Comparison of ENCODE assay signal across 8 mouse cellular contexts in the genomic region with DNA sequence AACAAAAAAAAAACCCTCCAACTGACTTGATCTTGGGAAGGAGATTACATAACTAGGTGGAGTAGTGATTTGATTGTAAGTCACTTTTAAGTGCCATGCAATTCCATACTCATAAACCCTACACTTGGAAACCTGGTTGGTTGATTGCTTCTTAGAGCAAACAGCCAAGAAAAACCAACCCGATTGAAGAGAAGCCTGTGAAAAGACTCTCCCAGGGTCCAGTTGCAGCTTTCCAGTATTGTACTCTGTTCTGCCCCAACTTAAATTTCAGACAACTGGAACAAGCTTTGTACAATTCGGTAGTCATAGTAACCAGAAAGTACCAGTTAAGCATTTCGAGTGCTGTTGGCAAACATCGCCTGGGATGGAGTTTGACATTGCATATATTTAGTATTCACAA. TPM values are rescaled to one million over a fixed set of nuclear protein-coding genes. Genes with fewer than 3 reads are reported as not detected.
DNase-seq lines count a peak whose midpoint lies in the region; ATAC-seq and TF ChIP-seq lines count a peak whose summit lies in the region.

No protein-coding gene starts in this region.

- H3ac ChIP-seq in C2C12 (ENCODE audit: control insufficient read depth, insufficient read length, low read depth) = peak overlapping the region; percentile 88

- no peak for TF ChIP-seq EP300 in liver, embryonic 14.5 days (IDR thresholded peaks at IDR 0.05; ENCODE audit: low read depth)

- 44% methylated on average over 4 of the region's 4 CpGs for WGBS in forebrain, embryonic 10.5 days
- WGBS in liver, embryonic 14.5 days (ENCODE audit: insufficient replicate concordance) = 33% methylated on average over 4 of the region's 4 CpGs
- 22% methylated on average over 4 of the region's 4 CpGs for WGBS in stomach, embryonic 16.5 days

- H3K27me3 ChIP-seq in erythroblast, embryonic 14.5 days (ENCODE audit: control insufficient read depth) = peaks cover 2% of the 10 kb centered on the region
- H3K27me3 ChIP-seq in C2C12 (ENCODE audit: control insufficient read depth, insufficient read depth, insufficient read length) = no peaks in the 10 kb centered on the region
- no peaks in the 10 kb centered on the region for H3K27me3 ChIP-seq in forebrain, embryonic 10.5 days (ENCODE audit: poor library complexity, severe bottlenecking)
- no peaks in the 10 kb centered on the region for H3K27me3 ChIP-seq in liver, embryonic 14.5 days (ENCODE audit: control insufficient read depth, insufficient read depth, low read length)
- no peaks in the 10 kb centered on the region for H3K27me3 ChIP-seq in stomach, embryonic 16.5 days (ENCODE audit: control insufficient read depth, insufficient read depth, low read length)

- TF ChIP-seq CTCF in C2C12 (IDR thresholded peaks at IDR 0.05; ENCODE audit: control insufficient read depth, insufficient read depth, insufficient read length) = no peak
- TF ChIP-seq CTCF in liver, embryonic 14.5 days (IDR thresholded peaks at IDR 0.05; ENCODE audit: low read depth) = no peak

- intact Hi-C loops in gastrocnemius, postnatal 36 days (cut with DNase I) = no loop called here

- DNase-seq in forebrain, embryonic 10.5 days (ENCODE audit: extremely low spot score, low spot score) = no peak
- no peak for DNase-seq in liver, embryonic 14.5 days (ENCODE audit: low read depth in 3 of 3, low spot score in 3 of 3)
- DNase-seq in adrenal gland, postnatal 10 days = no peak
- DNase-seq in gastrocnemius, postnatal 36 days = no peak

- H3K27ac ChIP-seq in forebrain, embryonic 10.5 days = peak overlapping the region; percentile 97
- H3K27ac ChIP-seq in liver, embryonic 14.5 days = peak overlapping the region; percentile 69
- peak overlapping the region; percentile 87 for H3K27ac ChIP-seq in stomach, embryonic 16.5 days (ENCODE audit: low read length)

- no peaks in the 10 kb centered on the region for H3K9me3 ChIP-seq in erythroblast, embryonic 14.5 days (ENCODE audit: control insufficient read depth, low read length)
- no peaks in the 10 kb centered on the region for H3K9me3 ChIP-seq in forebrain, embryonic 10.5 days
- no peaks in the 10 kb centered on the region for H3K9me3 ChIP-seq in liver, embryonic 14.5 days (ENCODE audit: control insufficient read depth, low read length)
- H3K9me3 ChIP-seq in stomach, embryonic 16.5 days (replicated peaks; ENCODE audit: control insufficient read depth, low read length) = no peaks in the 10 kb centered on the region

- peaks cover 24% of the 10 kb centered on the region for H3K36me3 ChIP-seq in erythroblast, embryonic 14.5 days (ENCODE audit: control insufficient read depth)
- H3K36me3 ChIP-seq in C2C12 (ENCODE audit: control insufficient read depth, insufficient read depth) = peaks cover 23% of the 10 kb centered on the region
- peaks cover 24% of the 10 kb centered on the region for H3K36me3 ChIP-seq in forebrain, embryonic 10.5 days (replicated peaks)
- H3K36me3 ChIP-seq in liver, embryonic 14.5 days (replicated peaks; ENCODE audit: control insufficient read depth, insufficient read depth, low read depth) = peaks cover 15% of the 10 kb centered on the region
- peaks cover 13% of the 10 kb centered on the region for H3K36me3 ChIP-seq in stomach, embryonic 16.5 days (ENCODE audit: control insufficient read depth, insufficient read depth, low read length)

- H3K79me2 ChIP-seq in C2C12 (ENCODE audit: control insufficient read depth, insufficient read depth) = peaks cover 50% of the 10 kb centered on the region

- H3K4me2 ChIP-seq in liver, embryonic 14.5 days (ENCODE audit: low read depth) = peak overlapping the region; percentile 87
- peak overlapping the region; percentile 90 for H3K4me2 ChIP-seq in stomach, embryonic 16.5 days (ENCODE audit: low read depth, low read length)

- H3K9ac ChIP-seq in liver, embryonic 14.5 days (replicated peaks) = peak overlapping the region; percentile 98
- H3K9ac ChIP-seq in stomach, embryonic 16.5 days (ENCODE audit: low read length) = peak overlapping the region; percentile 98

- H3K79me3 ChIP-seq in C2C12 (ENCODE audit: low read depth) = peaks cover 38% of the 10 kb centered on the region

- no peak for ATAC-seq in erythroblast, adult 5-6 weeks (replicated peaks; ENCODE audit: low FRiP score, poor library complexity, severe bottlenecking)
- ATAC-seq in liver, embryonic 14.5 days (ENCODE audit: insufficient read depth) = no peak
- no peak for ATAC-seq in stomach, embryonic 16.5 days (ENCODE audit: insufficient read depth, low FRiP score)

- H3K4me1 ChIP-seq in erythroblast, embryonic 14.5 days (ENCODE audit: control insufficient read depth) = peaks cover 25% of the 10 kb centered on the region
- H3K4me1 ChIP-seq in forebrain, embryonic 10.5 days = peaks cover 15% of the 10 kb centered on the region
- H3K4me1 ChIP-seq in liver, embryonic 14.5 days (replicated peaks; ENCODE audit: control insufficient read depth in 2 of 2, insufficient read depth in 2 of 2, low read length in 1 of 2) = peaks cover 9% of the 10 kb centered on the region in 2 experiments
- H3K4me1 ChIP-seq in stomach, embryonic 16.5 days (ENCODE audit: control insufficient read depth, insufficient read depth, low read length) = peaks cover 10% of the 10 kb centered on the region

- peak overlapping the region; percentile 98 for H3K4me3 ChIP-seq in erythroblast, embryonic 14.5 days (replicated peaks)
- peak overlapping the region; percentile 84 for H3K4me3 ChIP-seq in C2C12 (ENCODE audit: insufficient read depth, poor library complexity, severe bottlenecking)
- peak overlapping the region; percentile 94 for H3K4me3 ChIP-seq in forebrain, embryonic 10.5 days
- H3K4me3 ChIP-seq in liver, embryonic 14.5 days (ENCODE audit: insufficient read depth in 1 of 2, low read depth in 2 of 2, low read length in 2 of 2) = peak overlapping the region; percentile 75 to 97
- peak overlapping the region; percentile 99 for H3K4me3 ChIP-seq in stomach, embryonic 16.5 days (replicated peaks; ENCODE audit: low read length)

TF ChIP-seq in C2C12, 6 proteins besides CTCF, POLR2A, EP300 and RAD21:
- TF ChIP-seq MAX (IDR thresholded peaks at IDR 0.05) (no peak), MYOG (IDR thresholded peaks at IDR 0.05; ENCODE audit: control insufficient read depth, extremely low read depth, insufficient read length) (no peak), MYOD1 (IDR thresholded peaks at IDR 0.05; ENCODE audit: control insufficient read depth, insufficient read length, low read depth) (no peak), CEBPB (IDR thresholded peaks at IDR 0.05; ENCODE audit: low read depth) (no peak), FOSL1 (IDR thresholded peaks at IDR 0.05; ENCODE audit: insufficient read depth, low read length, poor library complexity, severe bottlenecking) (no peak), USF1 (IDR thresholded peaks at IDR 0.05; ENCODE audit: low read depth) (no peak)

RNA-seq across cellular contexts. Expression of a gene that starts 0.8 kb away (rescaled TPM):
- polyA plus RNA-seq in erythroblast, embryonic 14.5 days (2012) = 0.03 and 0.04 TPM in 2 replicates
- 15.3 and 23.4 TPM in 2 replicates for total RNA-seq in erythroblast, adult 5-6 weeks (2015; ENCODE audit: low replicate concordance)
- total RNA-seq in erythroblast, adult 5-6 weeks (2017; ENCODE audit: low replicate concordance) = 26.3 and 32.1 TPM in 2 replicates
- polyA plus RNA-seq in C2C12 (2012; fragmentation: generic; extraction: Trizol) = 13.8 TPM
- polyA plus RNA-seq in forebrain, embryonic 10.5 days (2016; fragmentation: Nextera tagmentation; extraction: Ambion mirVana) = 90.6 and 93.6 TPM in 2 replicates
- 5.2 and 7.2 TPM in 2 replicates for polyA plus RNA-seq in liver, embryonic 14.5 days (2012; rRNA removed)
- 16.8 and 17.3 TPM in 2 replicates for polyA plus RNA-seq in liver, embryonic 14.5 days (2014; fragmentation: Nextera tagmentation; extraction: Ambion mirVana)
- polyA plus RNA-seq in stomach, embryonic 16.5 days (2015; fragmentation: Nextera tagmentation; extraction: Ambion mirVana) = 73.3 and 75.3 TPM in 2 replicates
- 10 to 100 TPM; 64.5 to 70.1 TPM for total RNA-seq in adrenal gland, postnatal 10 days (2021)
- 10 to 100 TPM; 22.5 to 27.8 TPM for total RNA-seq in gastrocnemius, postnatal 36 days (2021)

RNA-seq across cellular contexts. Expression of a gene that starts 26.0 kb away (rescaled TPM):
- 0.01 and 0.04 TPM in 2 replicates for polyA plus RNA-seq in erythroblast, embryonic 14.5 days (2012)
- 0.84 and 1.2 TPM in 2 replicates for total RNA-seq in erythroblast, adult 5-6 weeks (2015; ENCODE audit: low replicate concordance)
- 0.42 and 0.51 TPM in 2 replicates for total RNA-seq in erythroblast, adult 5-6 weeks (2017; ENCODE audit: low replicate concordance)
- polyA plus RNA-seq in C2C12 (2012; fragmentation: generic; extraction: Trizol) = 6.7 TPM
- 7.2 and 8.4 TPM in 2 replicates for polyA plus RNA-seq in forebrain, embryonic 10.5 days (2016; fragmentation: Nextera tagmentation; extraction: Ambion mirVana)
- 2.9 and 3.0 TPM in 2 replicates for polyA plus RNA-seq in liver, embryonic 14.5 days (2012; rRNA removed)
- polyA plus RNA-seq in liver, embryonic 14.5 days (2014; fragmentation: Nextera tagmentation; extraction: Ambion mirVana) = 3.9 and 4.2 TPM in 2 replicates
- polyA plus RNA-seq in stomach, embryonic 16.5 days (2015; fragmentation: Nextera tagmentation; extraction: Ambion mirVana) = 17.6 and 18.2 TPM in 2 replicates
- 10 to 100 TPM; 70.3 to 71.4 TPM for total RNA-seq in adrenal gland, postnatal 10 days (2021)
- total RNA-seq in gastrocnemius, postnatal 36 days (2021) = 10 to 100 TPM; 24.7 to 24.9 TPM
